Mouse (Mus musculus) hindbrain, postnatal 0 days (tissue): ENCODE measurements around the gene Plekhf1. TPM values are rescaled to one million over a fixed set of nuclear protein-coding genes. Genes with fewer than 3 reads are reported as not detected.

ENCODE experiments used
- ATAC-seq: fragments of 200-750 bp; cut with Nextera tagmentation; 2 replicates; pipeline ENCODE4 v1.8.0; 2017; ENCODE audit warnings: mild to moderate bottlenecking, moderate TSS enrichment, moderate library complexity
- DNase-seq: peaks from one replicate; pipeline ENCODE4 v3.0.0-alpha.2; 2015; ENCODE audit warnings: low spot score
- H3K27ac ChIP-seq: fragments of 300-500 bp; sonication (generic); 2 replicates; pipeline ENCODE4 v1.5.1; 2014; ENCODE audit warnings: mild to moderate bottlenecking
- H3K27me3 ChIP-seq: fragments of 300-500 bp; sonication (generic); 2 replicates; pipeline ENCODE4 v1.6.1; 2014; ENCODE audit warnings: low read length, mixed read lengths; ENCODE audit not compliant: insufficient read depth
- H3K36me3 ChIP-seq: fragments of 300-500 bp; sonication (generic); 2 replicates; pipeline ENCODE4 v1.6.1; 2014; ENCODE audit warnings: low read length, mixed read lengths; ENCODE audit not compliant: insufficient read depth
- H3K4me1 ChIP-seq: fragments of 300-500 bp; sonication (generic); 2 replicates; pipeline ENCODE4 v1.6.1; 2014; ENCODE audit warnings: antibody characterized with exemption, low read length, mixed read lengths; ENCODE audit not compliant: insufficient read depth
- H3K4me2 ChIP-seq: fragments of 300-500 bp; sonication (generic); 2 replicates; pipeline ENCODE4 v1.6.1; 2014; ENCODE audit warnings: low read depth, mild to moderate bottlenecking, low read length, moderate library complexity, mixed read lengths
- H3K4me3 ChIP-seq: fragments of 300-500 bp; sonication (generic); 2 replicates; pipeline ENCODE4 v1.5.1; 2014; ENCODE audit warnings: low read length
- H3K9ac ChIP-seq: fragments of 300-500 bp; sonication (generic); replicated peaks from 2 replicates; pipeline ENCODE4 v1.6.1; 2014; ENCODE audit warnings: mild to moderate bottlenecking, low read length, moderate library complexity, mixed read lengths
- H3K9me3 ChIP-seq: fragments of 300-500 bp; sonication (generic); 2 replicates; pipeline ENCODE4 v1.6.1; 2016; ENCODE audit warnings: low read length, mixed read lengths
- CTCF ChIP-seq: IDR thresholded peaks from 2 replicates; pipeline ENCODE4 v1.5.1; 2016; ENCODE audit warnings: antibody characterized with exemption, control low read depth, low read depth
- WGBS: fragments of 180-500 bp; shearing (Covaris S2); extraction: QIAGEN DNeasy Blood & Tissue Kit; methylation state at CpG from one replicate; pipeline ENCODE4 v1.1.7; 2014; 5-methylcytosine and 5-hydroxymethylcytosine counted together
- polyA plus RNA-seq: library from polyadenylated mRNA; unstranded; fragments of >200 nt; fragmentation: Nextera tagmentation; extraction: Ambion mirVana; gene quantifications from 2 replicates; pipeline ENCODE4 v1.2.1, GENCODE M21; 2015
- total RNA-seq: library from RNA; depleted of rRNA; stranded (reverse); fragments of >200 nt; gene quantifications from 2 replicates; pipeline ENCODE4 v1.2.3, GENCODE M21; 2014

Plekhf1 gene
- total and polyA plus RNA-seq, 2 experiments from 2014 or later, result 0.84 to 2.0 TPM

DNA sequence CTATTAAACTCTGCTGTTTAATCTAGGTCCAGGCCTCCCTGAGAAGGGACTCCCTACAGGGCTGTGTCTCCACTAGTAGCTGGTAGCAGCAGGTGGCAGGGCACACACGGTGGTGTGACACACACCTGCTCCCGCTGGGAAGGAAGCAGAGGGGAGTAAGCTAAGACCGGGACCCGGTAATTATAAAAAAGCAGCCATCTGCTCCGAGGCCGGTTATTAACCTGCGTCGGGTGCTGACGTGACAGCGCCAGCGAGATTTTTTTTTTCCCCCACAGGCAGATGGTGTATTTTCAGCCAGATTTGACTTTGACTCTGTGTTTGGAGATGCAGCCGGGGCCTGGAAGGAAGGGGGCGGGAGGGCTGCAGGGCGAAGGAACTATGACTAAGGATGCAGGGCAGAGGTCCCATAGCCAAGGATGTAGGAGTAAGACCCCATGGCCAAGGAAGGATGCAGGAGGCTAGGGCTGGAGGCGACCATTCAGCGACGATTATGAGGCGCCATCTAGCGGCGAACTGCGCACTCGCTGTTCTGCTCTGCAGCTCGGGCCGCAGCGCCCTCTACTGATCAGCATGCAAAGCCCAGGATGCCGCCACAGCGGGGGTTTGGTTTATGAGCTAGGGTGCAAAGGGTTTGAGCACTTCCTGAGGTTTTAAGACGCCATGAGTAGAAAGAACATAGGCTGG lies 27.1 kb downstream of the Plekhf1 start:
- TF ChIP-seq CTCF, result peak; percentile 100
- peak; percentile 95 for DNase-seq
- Histone ChIP-seq H3K4me3 (peak overlapping the region; percentile 35), H3K27me3 (no peaks in the 10 kb centered on the region), H3K27ac (peak overlapping the region; percentile 79), H3K9ac (peak overlapping the region; percentile 50), H3K9me3 (no peaks in the 10 kb centered on the region), H3K36me3 (no peaks in the 10 kb centered on the region), H3K4me2 (peak overlapping the region; percentile 60), H3K4me1 (no peaks in the 10 kb centered on the region)
- WGBS, result under 1% methylated on average over 28 of the region's 28 CpGs
- peak; percentile 94 for ATAC-seq

DNA sequence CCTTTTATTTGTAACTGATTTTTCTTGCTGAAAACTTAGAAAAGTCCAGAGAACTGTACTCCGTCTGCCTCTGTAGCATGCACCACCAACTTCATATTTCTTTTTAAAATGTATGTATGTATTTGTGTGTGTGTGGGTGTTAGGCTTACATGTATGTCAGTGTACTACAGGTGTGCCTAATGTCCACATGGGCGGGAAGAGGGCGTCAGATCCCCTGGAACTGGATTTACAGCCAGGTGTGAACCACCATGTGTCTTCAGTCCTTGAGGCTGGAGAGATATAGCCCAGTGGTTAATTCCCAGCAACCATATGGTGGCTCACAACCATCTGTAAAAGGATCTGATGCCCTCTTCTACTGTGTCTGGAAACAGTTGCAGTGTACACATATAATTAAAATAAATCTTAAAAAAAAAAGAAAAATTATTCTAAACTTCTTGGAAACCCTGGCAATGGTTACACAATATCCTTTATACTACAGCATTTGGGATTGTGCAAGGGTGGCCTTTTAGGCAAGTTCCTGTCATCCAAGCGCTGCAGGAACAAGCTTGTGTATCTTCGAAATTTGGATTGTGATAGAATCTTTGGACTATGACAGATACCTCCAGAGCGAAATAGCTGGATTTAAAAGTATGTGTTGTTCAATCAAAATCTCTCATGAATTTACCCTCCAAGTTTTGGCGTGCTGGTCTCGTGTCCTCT lies 27.8 kb downstream of the Plekhf1 start:
- DNase-seq (no peak), ATAC-seq (no peak)
- Histone ChIP-seq H3K9me3 (no peaks in the 10 kb centered on the region), H3K4me3 (peak overlapping the region; percentile 35), H3K27me3 (no peaks in the 10 kb centered on the region), H3K4me1 (no peaks in the 10 kb centered on the region), H3K36me3 (no peaks in the 10 kb centered on the region), H3K27ac (peak overlapping the region; percentile 79), H3K4me2 (peak overlapping the region; percentile 60), H3K9ac (peak overlapping the region; percentile 50)
- 62% methylated on average over 8 of the region's 8 CpGs for WGBS
- TF ChIP-seq CTCF, result no peak

DNA sequence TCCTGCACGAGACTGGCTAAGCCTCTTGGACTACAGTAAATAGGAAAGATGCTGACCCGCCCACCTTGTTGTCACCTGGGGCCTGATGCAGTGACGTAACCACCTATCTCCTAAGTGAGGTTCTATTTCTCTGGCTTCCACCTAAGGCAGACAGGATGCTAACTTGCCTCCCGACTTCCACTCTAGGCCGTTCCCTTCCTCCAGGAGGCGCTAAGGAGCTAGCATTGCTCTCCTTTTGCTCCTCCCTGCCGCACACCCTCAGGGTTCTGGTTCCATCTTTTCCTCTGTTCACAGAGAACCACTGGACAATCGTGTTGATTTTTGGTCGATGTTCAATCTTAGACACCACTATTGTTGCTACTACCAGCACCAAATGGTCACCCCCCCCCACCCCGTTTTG lies 36.2 kb downstream of the Plekhf1 start:
- Histone ChIP-seq H3K4me3 (no peak overlapping the region), H3K4me1 (no peaks in the 10 kb centered on the region), H3K9ac (no peak overlapping the region), H3K36me3 (no peaks in the 10 kb centered on the region), H3K4me2 (no peak overlapping the region), H3K9me3 (no peaks in the 10 kb centered on the region), H3K27me3 (no peaks in the 10 kb centered on the region), H3K27ac (no peak overlapping the region)
- TF ChIP-seq CTCF, result peak; percentile 48
- no peak for ATAC-seq
- WGBS, result 51% methylated on average over 10 of the region's 10 CpGs
- no peak for DNase-seq

- Histone ChIP-seq H3K4me3 (no peak overlapping the region), H3K4me2 (no peak overlapping the region), H3K27ac (no peak overlapping the region), H3K36me3 (no peaks in the 10 kb centered on the region), H3K9ac (no peak overlapping the region), H3K27me3 (no peaks in the 10 kb centered on the region), H3K4me1 (no peaks in the 10 kb centered on the region), H3K9me3 (no peaks in the 10 kb centered on the region)
- WGBS, result 58% methylated on average over 8 of the region's 8 CpGs
- DNase-seq, result no peak
- no peak for ATAC-seq
- TF ChIP-seq CTCF, result no peak
Observed at GRCm38 (mm10) chr7:38191146-38191545, 36.7 kb downstream of the Plekhf1 start.

GRCm38 (mm10) chr7:38190056-38190835 lies 37.6 kb downstream of the Plekhf1 start:
- Histone ChIP-seq H3K4me1 (no peaks in the 10 kb centered on the region), H3K9me3 (no peaks in the 10 kb centered on the region), H3K27ac (no peak overlapping the region), H3K36me3 (no peaks in the 10 kb centered on the region), H3K27me3 (no peaks in the 10 kb centered on the region), H3K4me2 (no peak overlapping the region), H3K4me3 (no peak overlapping the region), H3K9ac (no peak overlapping the region)
- no peak for DNase-seq
- ATAC-seq, result no peak
- WGBS, result 89% methylated on average over 8 of the region's 8 CpGs
- TF ChIP-seq CTCF, result peak; percentile 50

GRCm38 (mm10) chr7:38189136-38189982 lies 38.5 kb downstream of the Plekhf1 start:
- Histone ChIP-seq H3K27me3 (no peaks in the 10 kb centered on the region), H3K4me3 (no peak overlapping the region), H3K36me3 (no peaks in the 10 kb centered on the region), H3K9me3 (no peaks in the 10 kb centered on the region), H3K9ac (no peak overlapping the region), H3K27ac (no peak overlapping the region), H3K4me1 (peaks cover 6% of the 10 kb centered on the region), H3K4me2 (no peak overlapping the region)
- no peak for TF ChIP-seq CTCF
- 84% methylated on average over 15 of the region's 15 CpGs for WGBS
- DNase-seq (no peak), ATAC-seq (no peak)
